Mouse (Mus musculus) embryonic facial prominence, embryonic 14.5 days (tissue): Measurements from ENCODE around the gene Gkn3. TPM values are rescaled to one million over a fixed set of nuclear protein-coding genes. Genes with fewer than 3 reads are reported as not detected.
A peak's percentile ranks its signal among the peaks of the same experiment; 100 is the strongest.

Source experiments
- ATAC-seq: fragments of 200-750 bp; cut with Nextera tagmentation; 2 replicates; pipeline ENCODE4 v1.8.0; 2017; ENCODE audit warnings: low read depth, moderate number of reproducible peaks, moderate TSS enrichment
- DNase-seq: peaks from one replicate; pipeline ENCODE4 v3.0.0-alpha.2; 2015; ENCODE audit warnings: low spot score
- H3K27ac ChIP-seq: fragments of 300-500 bp; sonication (generic); replicated peaks from 2 replicates; pipeline ENCODE4 v1.5.1; 2014; ENCODE audit warnings: low read depth, mild to moderate bottlenecking, low read length, moderate library complexity
- H3K27me3 ChIP-seq: fragments of 300-500 bp; sonication (generic); replicated peaks from 2 replicates; pipeline ENCODE4 v1.6.1; 2014; ENCODE audit warnings: low read length; ENCODE audit not compliant: control insufficient read depth, insufficient read depth
- H3K36me3 ChIP-seq: fragments of 300-500 bp; sonication (generic); 2 replicates; pipeline ENCODE4 v1.6.1; 2014; ENCODE audit warnings: low read length, mixed read lengths; ENCODE audit not compliant: control insufficient read depth, insufficient read depth
- H3K4me1 ChIP-seq: fragments of 300-500 bp; sonication (generic); 2 replicates; pipeline ENCODE4 v1.6.1; 2014; ENCODE audit warnings: antibody characterized with exemption, low read length; ENCODE audit not compliant: control insufficient read depth, insufficient read depth
- H3K4me2 ChIP-seq: fragments of 300-500 bp; sonication (generic); 2 replicates; pipeline ENCODE4 v1.6.1; 2014; ENCODE audit warnings: low read depth, mild to moderate bottlenecking, low read length, moderate library complexity, mixed read lengths
- H3K4me3 ChIP-seq: fragments of 300-500 bp; sonication (generic); 2 replicates; pipeline ENCODE4 v1.5.1; 2014; ENCODE audit warnings: low read depth, mild to moderate bottlenecking, low read length
- H3K9ac ChIP-seq: fragments of 300-500 bp; sonication (generic); 2 replicates; pipeline ENCODE4 v1.6.1; 2014; ENCODE audit warnings: low read depth, mild to moderate bottlenecking, low read length, moderate library complexity, mixed read lengths
- H3K9me3 ChIP-seq: fragments of 300-500 bp; sonication (generic); 2 replicates; pipeline ENCODE4 v1.6.1; 2016; ENCODE audit warnings: low read length; ENCODE audit not compliant: control insufficient read depth
- WGBS: fragments of 180-500 bp; shearing (Covaris S2); extraction: QIAGEN DNeasy Blood & Tissue Kit; methylation state at CpG from one replicate; pipeline ENCODE4 v1.1.7; 2014; 5-methylcytosine and 5-hydroxymethylcytosine counted together
- polyA plus RNA-seq: library from polyadenylated mRNA; unstranded; fragments of >200 nt; fragmentation: Nextera tagmentation; extraction: Ambion mirVana; gene quantifications from 2 replicates; pipeline ENCODE4 v1.2.1, GENCODE M21; 2014

The Gkn3 gene
- polyA plus RNA-seq, 1 experiment from 2014 or later = 1.2 TPM

- ATAC-seq (peak; percentile 65), DNase-seq (peak; percentile 88)
- 3% methylated on average over 11 of the region's 11 CpGs for WGBS
- peak overlapping the region; percentile 95 for H3K9ac ChIP-seq
- no peaks in the 10 kb centered on the region for H3K27me3 ChIP-seq
- peaks cover 32% of the 10 kb centered on the region for H3K4me1 ChIP-seq
- H3K4me3 ChIP-seq = peak overlapping the region; percentile 87
- H3K36me3 ChIP-seq = no peaks in the 10 kb centered on the region
- peak overlapping the region; percentile 83 for H3K4me2 ChIP-seq
- H3K9me3 ChIP-seq = no peaks in the 10 kb centered on the region
- H3K27ac ChIP-seq = peak overlapping the region; percentile 96
Measured at GRCm38 (mm10) chr6:87334361-87335090, 54.2 kb downstream of the Gkn3 start.

Other genes starting within 250 kb of the Gkn3 start
- gene Antxr1, start 53.1 kb downstream of the Gkn3 start, polyA plus RNA-seq = 28.6 and 29.1 TPM in 2 replicates
- gene Gkn1, start 38.0 kb downstream of the Gkn3 start, polyA plus RNA-seq = 0.28 TPM in 1 of 2 replicates, not detected in the other
- not detected in 2 replicates for gene Gkn2, start 15.6 kb downstream of the Gkn3 start, polyA plus RNA-seq
- gene Bmp10, start 40.1 kb upstream of the Gkn3 start, polyA plus RNA-seq = not detected in 2 replicates
- 4.9 and 6.3 TPM in 2 replicates for gene Arhgap25, start 144.3 kb upstream of the Gkn3 start, polyA plus RNA-seq
- 10.1 and 10.3 TPM in 2 replicates for gene Prokr1, start 201.8 kb upstream of the Gkn3 start, polyA plus RNA-seq